Mouse (Mus musculus): ENCODE results near the gene Ubr4.
"Not testable (repeated sequence)": the region's sequence is repeated elsewhere in the genome, so short reads cannot be mapped to it uniquely, and the experiment has no call there.

The Ubr4 gene

GRCm38 (mm10) chr4:139488325-139488724, 135.9 kb downstream of the Ubr4 start:
- DNase-seq, result no peak

GRCm38 (mm10) chr4:139489946-139490345, 137.5 kb downstream of the Ubr4 start:
- DNase-seq, result peak; percentile 74 to 75

DNA sequence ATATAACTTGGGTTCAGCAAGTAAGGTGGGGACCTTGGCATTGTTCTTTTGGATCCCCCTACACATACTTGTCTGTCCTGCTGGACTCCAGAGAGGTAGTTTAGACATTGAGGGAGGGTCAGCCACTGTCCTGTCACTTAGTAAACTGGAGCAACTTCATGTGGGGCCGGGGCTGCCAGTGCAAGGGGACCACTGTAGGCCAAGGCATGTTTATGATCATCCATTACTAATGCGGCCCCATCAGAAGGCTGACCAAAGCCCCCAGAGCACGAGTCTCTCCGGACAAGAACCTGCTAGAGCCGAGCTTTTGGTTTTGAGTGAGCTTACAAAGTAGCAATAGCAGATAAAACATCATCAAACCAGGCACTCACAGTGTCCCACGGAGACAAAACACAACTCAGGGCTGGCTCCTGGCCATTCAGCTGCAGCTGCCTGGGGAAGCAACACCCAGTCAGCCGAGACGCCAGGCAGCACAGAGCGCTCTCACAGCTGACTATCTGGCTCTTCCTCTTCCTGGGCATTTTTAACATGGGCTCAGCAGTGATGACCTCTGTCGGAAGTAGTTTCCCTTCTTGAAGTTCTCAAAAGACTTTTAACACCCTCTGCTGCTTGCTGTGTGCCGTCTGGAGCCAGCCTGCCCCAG, 138.1 kb downstream of the Ubr4 start:
- no peak for DNase-seq

DNA sequence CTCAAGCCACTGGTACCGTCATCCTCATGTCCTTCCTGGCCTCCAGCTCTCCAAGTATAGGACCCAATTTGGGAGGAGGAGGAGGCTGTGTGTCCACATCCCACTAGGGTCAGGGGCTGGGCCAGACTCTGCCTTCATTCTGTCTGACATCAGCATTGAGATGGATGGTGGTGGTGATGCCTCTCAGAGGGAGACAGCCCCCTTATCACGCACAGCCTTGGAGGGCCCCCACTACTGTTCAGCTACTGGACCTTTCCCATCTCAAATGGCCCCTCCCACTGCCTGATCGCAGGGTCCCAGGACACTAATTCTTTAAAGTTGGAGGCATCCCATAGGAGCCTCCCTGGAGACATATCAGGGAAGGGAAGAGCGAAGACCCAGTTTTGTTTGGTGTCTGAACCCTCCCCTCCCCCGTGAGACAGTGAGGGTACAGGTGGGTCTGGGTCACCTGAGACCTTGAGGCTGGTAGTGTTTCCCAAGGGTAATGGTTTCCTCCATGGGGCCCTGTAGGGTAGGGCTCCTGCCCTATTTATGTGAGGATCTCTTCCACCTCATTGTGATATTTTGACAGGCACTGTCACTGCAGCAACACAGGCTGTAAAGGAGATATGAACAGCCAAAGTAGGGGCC, 139.2 kb downstream of the Ubr4 start:
- DNase-seq, result no peak

DNA sequence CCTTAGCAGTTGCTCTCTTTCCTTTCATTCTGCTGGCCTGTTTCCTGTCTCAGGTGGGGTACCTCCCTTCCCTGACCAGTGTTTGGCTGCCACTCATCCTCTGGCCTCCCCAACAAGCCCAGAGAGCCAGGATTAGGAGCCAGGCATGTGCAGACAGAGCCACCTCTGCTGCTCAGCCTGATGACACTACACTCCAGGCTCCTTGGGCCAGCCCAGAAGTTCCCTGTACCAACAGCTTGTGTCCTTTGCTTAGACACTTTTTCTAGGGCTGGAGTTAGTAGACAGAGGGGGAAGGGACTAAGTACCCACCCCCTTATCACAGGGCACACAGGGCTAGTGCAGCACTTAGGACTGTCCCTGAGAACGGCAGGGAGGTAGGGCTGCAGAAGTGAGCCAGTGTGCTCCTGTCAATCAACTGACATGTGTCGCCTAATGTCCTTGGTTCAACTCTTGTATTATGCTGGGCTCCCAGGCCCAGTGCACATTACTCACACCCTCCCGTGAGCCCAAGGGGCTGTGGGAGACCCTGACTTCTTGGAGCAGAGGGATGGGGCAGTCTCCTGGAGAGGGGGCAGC, 139.9 kb downstream of the Ubr4 start:
- no peak for DNase-seq

DNA sequence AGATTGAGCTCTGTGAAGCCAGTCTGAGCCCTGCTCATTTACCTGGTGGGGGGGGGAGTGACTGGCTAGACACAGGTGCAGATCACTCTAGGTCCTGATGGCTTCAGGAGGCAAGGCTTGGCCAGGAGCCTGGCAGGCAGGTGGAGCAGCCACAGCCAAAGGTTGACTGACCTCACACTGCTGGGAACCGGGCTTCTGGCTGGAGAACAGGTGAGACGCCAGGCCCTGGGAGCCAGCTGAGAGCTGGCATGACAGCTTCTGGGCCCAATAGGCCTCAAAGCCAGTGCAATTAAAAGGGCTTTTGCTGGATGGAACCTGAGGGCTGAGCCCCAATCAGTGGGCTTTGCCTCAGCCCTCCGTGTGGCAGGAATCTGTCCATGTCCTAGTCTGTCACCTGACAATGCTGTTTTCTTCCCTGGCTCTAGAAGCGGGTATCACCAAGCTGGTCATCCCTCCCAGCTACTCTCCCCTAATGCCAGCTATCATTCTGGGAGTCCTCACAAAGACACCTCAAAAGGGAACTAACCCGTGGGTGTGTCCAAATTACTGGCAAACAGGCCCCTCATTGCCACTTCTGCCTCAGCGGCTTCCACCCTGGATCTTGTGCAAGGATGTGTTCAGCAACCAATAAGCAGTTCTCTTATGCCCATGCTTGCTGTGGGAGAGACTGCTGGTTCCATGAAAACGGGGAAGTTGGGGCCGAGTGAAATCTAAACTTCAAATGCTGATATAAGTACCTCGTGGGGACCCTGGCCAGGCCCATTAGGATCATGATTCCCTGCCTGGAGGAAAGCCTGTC, 141.0 kb downstream of the Ubr4 start:
- DNase-seq, result peak; percentile 70 to 77

GRCm38 (mm10) chr4:139500814-139501213, 148.4 kb downstream of the Ubr4 start:
- peak; percentile 43 to 47 for DNase-seq

DNA sequence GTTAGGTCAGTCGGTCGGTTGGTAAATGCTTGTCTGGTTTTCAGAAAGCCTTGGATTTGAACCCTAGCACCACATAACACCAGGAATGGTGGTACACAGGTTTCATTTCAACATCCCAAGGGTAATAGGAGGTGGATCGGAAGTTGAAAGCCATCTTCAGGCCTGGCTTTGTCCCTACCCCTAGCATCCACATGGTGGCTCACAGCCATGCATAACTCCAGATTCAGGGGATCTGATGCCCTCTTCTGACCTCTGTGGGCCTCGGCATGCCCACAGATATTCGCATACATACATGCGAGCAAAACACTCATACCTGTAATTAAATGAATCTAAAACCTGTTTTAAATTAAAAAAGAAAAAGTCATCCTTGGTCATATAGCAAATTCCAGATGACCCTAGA, 149.3 kb downstream of the Ubr4 start:
- no peak for DNase-seq

GRCm38 (mm10) chr4:139503919-139504318, 151.5 kb downstream of the Ubr4 start:
- DNase-seq, result no peak

DNA sequence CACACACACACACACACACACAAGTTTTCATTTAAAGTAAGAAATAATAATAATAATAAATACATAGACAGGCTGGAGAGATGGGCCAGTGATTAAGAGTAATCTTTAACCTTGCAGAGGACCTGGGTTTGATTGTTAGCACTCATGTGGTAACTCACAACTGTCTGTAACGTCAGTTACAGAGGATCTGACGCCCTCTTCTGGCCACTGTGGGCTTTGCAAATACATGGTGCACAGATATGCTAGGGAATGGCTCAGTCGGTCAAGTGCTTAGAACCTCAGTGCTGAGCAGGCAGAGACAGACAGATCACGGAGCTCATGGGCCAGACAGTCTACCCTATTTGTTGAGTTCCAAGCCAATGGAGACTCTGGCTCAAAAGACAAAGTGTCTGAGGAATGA, 153.3 kb downstream of the Ubr4 start:
- DNase-seq, result no peak

DNA sequence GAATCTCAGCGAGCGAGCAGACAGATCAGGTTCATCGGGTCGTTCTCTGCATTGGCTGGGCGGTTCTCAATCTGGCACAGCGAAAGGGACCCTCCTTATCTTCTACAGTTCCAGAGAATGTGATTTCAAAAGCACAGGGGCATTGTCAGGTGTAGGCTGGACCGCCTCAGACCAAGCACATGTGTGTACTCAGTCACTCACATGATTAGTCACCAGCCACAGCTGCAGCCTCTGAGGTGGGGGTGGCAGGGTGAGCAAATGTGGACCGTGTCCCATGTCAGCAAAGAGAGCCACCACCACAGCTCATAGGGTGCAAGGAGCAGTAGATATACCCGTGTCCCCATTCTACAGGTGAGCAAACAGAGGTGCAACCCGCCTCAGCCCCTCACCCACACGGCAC, 154.3 kb downstream of the Ubr4 start:
- no peak for DNase-seq

- DNase-seq, result no peak
These were observed 156.7 kb downstream of the Ubr4 start for GRCm38 (mm10) chr4:139509069-139509468.

- no peak for DNase-seq
These were observed 159.1 kb downstream of the Ubr4 start for GRCm38 (mm10) chr4:139511557-139511956.

- no peak for DNase-seq
These were observed 160.6 kb downstream of the Ubr4 start for GRCm38 (mm10) chr4:139512985-139513384.

GRCm38 (mm10) chr4:139519221-139519620, 166.8 kb downstream of the Ubr4 start:
- no peak for DNase-seq

- DNase-seq, result no peak
These were observed 169.5 kb downstream of the Ubr4 start for GRCm38 (mm10) chr4:139521926-139522325.

DNA sequence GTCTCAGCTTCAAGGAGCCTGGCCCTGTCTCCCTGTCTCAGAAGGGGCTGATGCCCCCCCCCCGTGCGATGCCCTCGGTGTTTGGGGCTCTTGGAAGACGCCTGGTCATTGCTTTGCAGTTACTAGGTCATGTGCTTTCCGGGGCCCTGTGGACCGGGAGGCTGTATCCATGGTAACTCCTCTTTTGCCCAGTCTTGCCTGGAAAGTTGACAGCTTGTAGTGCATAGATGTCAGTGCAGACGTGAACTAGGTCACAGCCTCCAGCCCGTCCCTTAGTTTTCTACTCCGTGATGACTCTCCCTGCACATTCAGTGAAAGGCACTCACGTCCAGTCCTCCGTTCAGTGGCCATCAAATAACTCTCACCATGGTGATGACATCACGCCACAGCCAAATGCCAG, 174.1 kb downstream of the Ubr4 start:
- peak in 1 of 2 experiments; percentile 20 for DNase-seq

DNA sequence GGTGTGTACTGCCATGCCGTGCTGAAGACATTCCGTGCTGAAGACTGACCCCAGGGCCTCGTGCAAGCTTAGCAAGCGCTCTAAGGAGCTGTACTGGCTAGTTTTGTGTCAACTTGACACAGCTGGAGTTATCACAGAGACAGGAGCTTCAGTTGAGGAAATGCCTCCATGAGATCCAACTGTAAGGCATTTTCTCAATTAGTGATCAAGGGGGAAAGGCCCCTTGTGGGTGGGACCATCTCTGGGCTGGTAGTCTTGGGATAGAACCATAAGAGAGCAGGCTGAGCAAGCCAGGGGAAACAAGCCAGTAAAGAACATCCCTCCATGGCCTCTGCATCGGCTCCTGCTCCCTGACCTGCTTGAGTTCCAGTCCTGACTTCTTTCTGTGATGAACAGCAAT, 177.8 kb downstream of the Ubr4 start, which contains the start of gene Iffo2:
Gene Iffo2 (plus strand): TSS at position 301 of the 400 bp plus-strand sequence.
- not testable (repeated sequence) for DNase-seq

DNA sequence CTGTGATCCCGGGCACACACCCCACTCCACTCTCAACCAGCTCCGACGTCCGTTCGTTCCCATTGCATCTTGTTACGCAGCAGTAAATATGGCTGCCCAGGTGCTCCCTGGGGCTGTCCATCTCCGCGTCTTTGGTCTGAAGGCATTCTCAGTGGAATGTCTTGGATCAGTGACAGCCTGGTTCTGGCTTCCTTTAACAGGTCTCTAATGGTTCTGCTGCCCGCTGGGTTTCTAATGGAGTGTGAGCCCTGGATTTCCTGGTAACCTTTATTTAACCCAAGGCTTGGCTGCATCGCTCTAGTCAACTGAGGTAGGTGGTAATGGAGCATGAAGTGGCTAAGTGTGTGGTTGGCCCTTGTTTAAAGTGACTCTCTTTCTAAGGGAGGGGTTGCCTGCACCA, 179.7 kb downstream of the Ubr4 start:
- no peak for DNase-seq

DNA sequence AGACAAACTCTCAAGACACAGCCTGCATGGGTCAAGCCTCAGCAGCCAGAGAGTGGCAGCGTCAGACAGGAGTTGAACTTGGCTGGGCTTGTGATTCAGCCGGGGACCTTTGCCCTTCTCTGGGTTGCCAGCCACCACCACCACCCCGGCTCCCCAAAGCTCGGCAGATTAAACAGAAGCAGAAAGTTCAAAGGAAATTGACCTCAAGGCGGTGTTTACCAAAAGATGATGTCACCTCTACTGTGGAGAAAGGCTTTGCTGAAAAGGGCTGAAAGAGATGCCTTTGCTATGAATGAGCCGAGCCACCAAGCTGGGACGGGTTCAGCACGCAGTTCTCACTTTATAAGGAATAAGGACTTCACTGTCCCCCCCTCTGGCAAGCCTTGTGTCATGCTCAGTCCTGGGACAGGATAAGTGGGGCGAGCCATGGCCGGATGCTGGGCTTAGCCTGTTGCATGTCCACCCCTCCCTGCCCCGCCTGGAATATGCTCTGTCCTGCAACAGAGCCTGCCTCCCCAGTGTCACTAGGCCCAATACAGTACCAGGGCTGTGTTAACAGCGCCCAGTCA, 182.8 kb downstream of the Ubr4 start:
- DNase-seq, result no peak

DNA sequence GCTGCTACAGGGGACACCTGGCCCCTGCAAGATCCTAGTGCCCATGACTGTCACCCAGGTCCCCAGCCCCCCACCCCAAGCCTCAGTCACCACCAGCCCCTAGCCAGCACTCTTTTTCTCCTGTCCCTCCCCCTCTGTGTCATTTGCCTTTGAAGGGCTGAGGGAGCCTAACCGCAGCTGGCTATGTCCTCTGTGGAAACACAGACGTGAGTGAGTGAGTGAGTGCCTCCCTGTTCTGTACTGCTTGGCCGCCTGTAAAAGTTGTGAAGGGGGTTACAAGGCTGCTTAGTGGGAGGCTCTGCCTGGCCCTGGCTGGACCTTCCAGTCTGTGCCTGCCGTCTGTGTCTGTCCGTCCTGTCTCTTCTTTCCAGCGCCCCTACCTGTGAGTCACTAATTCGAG, 183.3 kb downstream of the Ubr4 start:
- DNase-seq, result no peak

DNA sequence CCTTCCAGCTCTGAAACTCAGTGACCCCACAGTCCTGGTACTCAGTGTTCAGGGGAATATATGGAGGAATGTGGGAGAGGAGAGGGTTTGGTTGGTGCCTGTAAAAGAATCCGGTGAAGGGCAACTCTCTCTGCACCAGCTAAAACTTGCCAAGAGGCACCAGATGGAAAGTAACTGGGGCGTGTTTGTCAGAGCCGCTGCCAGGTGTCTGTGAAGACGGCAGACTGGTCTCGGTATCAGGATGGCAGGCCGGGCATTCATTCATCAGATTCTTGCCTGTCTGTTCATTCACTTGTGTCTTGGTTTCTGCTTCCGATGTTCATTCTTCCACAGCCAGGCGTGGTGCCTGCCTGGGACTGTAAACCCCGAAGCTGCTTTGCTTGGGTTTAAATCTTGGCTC, 184.3 kb downstream of the Ubr4 start:
- DNase-seq, result peak; percentile 58 to 62
